Mouse (Mus musculus): Measurements from ENCODE around the gene Ttc7b. TPM values are rescaled to one million over a fixed set of nuclear protein-coding genes. Genes with fewer than 3 reads are reported as not detected.

Gene Ttc7b
- total and polyA plus RNA-seq, 3 experiments: 71.6 to 84.4 (median 82.0) TPM

GRCm38 (mm10) chr12:100283283-100283682 is 237.3 kb downstream of the Ttc7b start:
- no peaks in the 10 kb centered on the region for H3K79me2 ChIP-seq (replicated peaks; ENCODE audit: control insufficient read depth, insufficient read depth, low read length)
- no peak overlapping the region for H3K9ac ChIP-seq (ENCODE audit: low read depth, low read length)
- peaks cover 23% of the 10 kb centered on the region for H3K4me1 ChIP-seq (ENCODE audit: control insufficient read depth, insufficient read depth, low read length)
- intact Hi-C loops (cut with DNase I): no loop called here
- TF ChIP-seq CTCF (IDR thresholded peaks at IDR 0.05): no peak
- no peak for TF ChIP-seq EP300 (IDR thresholded peaks at IDR 0.05; ENCODE audit: insufficient read depth, low read depth, low read length)
- no peak for TF ChIP-seq POLR2A (IDR thresholded peaks at IDR 0.05; ENCODE audit: insufficient read depth, low read depth, low read length)
- DNase-seq: no peak
- WGBS: 63% methylated on average over 1 of the region's 1 CpGs
- no peaks in the 10 kb centered on the region for H3K36me3 ChIP-seq (ENCODE audit: control insufficient read depth, insufficient read depth, low read length)
- H3K27ac ChIP-seq: no peak overlapping the region; the same call in 1 of the 2 replicates
- H3K27me3 ChIP-seq (ENCODE audit: control insufficient read depth, insufficient read depth, low read length): no peaks in the 10 kb centered on the region
- H3K4me3 ChIP-seq: no peak overlapping the region

GRCm38 (mm10) chr12:100282025-100282885 is 238.4 kb downstream of the Ttc7b start:
- H3K36me3 ChIP-seq (ENCODE audit: control insufficient read depth, insufficient read depth, low read length): no peaks in the 10 kb centered on the region
- H3K79me2 ChIP-seq (replicated peaks; ENCODE audit: control insufficient read depth, insufficient read depth, low read length): no peaks in the 10 kb centered on the region
- peak in 1 of 2 experiments; percentile 66 for DNase-seq
- peaks cover 24% of the 10 kb centered on the region for H3K4me1 ChIP-seq (ENCODE audit: control insufficient read depth, insufficient read depth, low read length)
- TF ChIP-seq CTCF (IDR thresholded peaks at IDR 0.05) (peak; percentile 34), EP300 (IDR thresholded peaks at IDR 0.05; ENCODE audit: insufficient read depth, low read depth, low read length) (0 out of 2 replicates have a peak, but pooled peaks have one; percentile 45), POLR2A (IDR thresholded peaks at IDR 0.05; ENCODE audit: insufficient read depth, low read depth, low read length) (no peak)
- H3K27ac ChIP-seq: peak overlapping the region; percentile 65
- H3K4me3 ChIP-seq: no peak overlapping the region
- intact Hi-C loops (cut with DNase I): no loop called here
- WGBS: 58% methylated on average over 8 of the region's 8 CpGs
- H3K27me3 ChIP-seq (ENCODE audit: control insufficient read depth, insufficient read depth, low read length): no peaks in the 10 kb centered on the region
- no peak overlapping the region for H3K9ac ChIP-seq (ENCODE audit: low read depth, low read length)

DNA sequence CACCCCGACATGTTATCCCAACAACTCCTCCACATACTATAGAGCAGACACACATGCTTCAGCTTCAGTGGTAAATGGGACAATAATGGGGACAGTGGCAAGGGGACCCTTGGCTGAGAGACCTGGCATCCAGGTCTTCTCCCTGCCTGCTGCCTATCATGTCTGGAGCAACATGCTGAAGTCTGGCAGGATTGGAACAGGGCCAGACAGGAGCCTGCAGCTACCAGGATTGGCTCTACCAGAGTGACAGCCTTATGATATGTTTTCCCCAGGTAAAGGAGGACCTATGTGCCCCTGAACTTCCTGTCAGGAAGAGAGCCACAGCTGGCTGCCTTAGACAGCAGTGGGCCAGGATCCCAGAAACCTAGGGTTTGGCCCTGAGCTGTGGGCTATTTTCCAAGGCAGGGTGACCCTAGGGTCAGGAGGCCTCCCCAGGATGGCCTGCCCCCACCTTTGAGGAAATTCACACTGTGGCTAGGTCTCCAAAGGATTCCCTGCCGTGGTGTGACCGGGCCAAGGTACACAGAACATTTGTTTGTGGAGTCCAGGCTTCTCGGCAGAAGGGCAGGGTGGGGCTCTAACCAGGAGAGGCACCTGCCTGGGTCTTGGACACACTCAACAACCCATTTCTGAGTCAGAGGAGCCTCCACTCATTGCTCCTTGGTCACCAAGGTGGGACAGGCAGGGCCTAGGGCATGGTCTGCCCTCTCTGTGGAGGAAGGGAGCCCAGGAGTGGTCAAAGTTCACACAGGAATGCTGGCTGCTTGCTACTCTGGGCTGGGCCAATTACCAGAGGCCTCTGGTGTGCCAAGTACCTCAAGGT is 239.4 kb downstream of the Ttc7b start:
- peaks cover 32% of the 10 kb centered on the region for H3K4me1 ChIP-seq (ENCODE audit: control insufficient read depth, insufficient read depth, low read length)
- intact Hi-C loops (cut with DNase I): no loop called here
- TF ChIP-seq EP300 (IDR thresholded peaks at IDR 0.05; ENCODE audit: insufficient read depth, low read depth, low read length): no peak
- TF ChIP-seq POLR2A (IDR thresholded peaks at IDR 0.05; ENCODE audit: insufficient read depth, low read depth, low read length): no peak
- no peak for TF ChIP-seq CTCF (IDR thresholded peaks at IDR 0.05)

GRCm38 (mm10) chr12:100279898-100280297 is 240.7 kb downstream of the Ttc7b start:
- intact Hi-C loops (cut with DNase I): loop anchor here (5.0 kb wide), 1 partner anchor 58 kb away; no protein-coding TSS in a partner anchor
- H3K4me1 ChIP-seq (ENCODE audit: control insufficient read depth, insufficient read depth, low read length): peaks cover 36% of the 10 kb centered on the region

More for the DNA sequence above, 239.4 kb downstream of the Ttc7b start:
- no peak overlapping the region for H3K4me3 ChIP-seq
- no peaks in the 10 kb centered on the region for H3K79me2 ChIP-seq (replicated peaks; ENCODE audit: control insufficient read depth, insufficient read depth, low read length)
- H3K27ac ChIP-seq: peak overlapping the region; percentile 65
- H3K9ac ChIP-seq (ENCODE audit: low read depth, low read length): no peak overlapping the region
- no peaks in the 10 kb centered on the region for H3K27me3 ChIP-seq (ENCODE audit: control insufficient read depth, insufficient read depth, low read length)
- WGBS: 64% methylated on average over 4 of the region's 4 CpGs
- H3K36me3 ChIP-seq (ENCODE audit: control insufficient read depth, insufficient read depth, low read length): no peaks in the 10 kb centered on the region
- peak; percentile 69 for DNase-seq

DNA sequence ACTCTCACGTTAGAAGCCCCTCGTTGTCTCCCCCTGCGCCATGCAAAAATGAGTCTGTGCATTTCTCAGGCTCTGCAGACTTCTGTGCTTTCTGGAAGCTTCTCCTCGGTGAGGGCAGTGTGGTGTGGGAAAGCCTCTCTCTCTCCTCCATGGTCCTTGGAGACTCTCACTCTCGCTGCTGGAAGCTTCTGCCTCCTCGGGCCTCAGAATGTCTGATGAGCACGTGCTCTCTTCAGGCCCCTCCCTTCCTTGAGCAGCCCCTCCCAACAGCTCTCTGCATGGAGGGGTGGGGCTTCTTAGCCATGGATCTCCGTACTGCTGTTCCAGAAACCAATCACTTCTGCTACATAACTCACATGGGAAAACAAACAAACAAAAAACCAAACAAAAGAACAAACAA is 242.3 kb downstream of the Ttc7b start:
- H3K27me3 ChIP-seq (ENCODE audit: control insufficient read depth, insufficient read depth, low read length): no peaks in the 10 kb centered on the region
- DNase-seq: no peak
- 41% methylated on average over 8 of the region's 8 CpGs for WGBS
- no peaks in the 10 kb centered on the region for H3K36me3 ChIP-seq (ENCODE audit: control insufficient read depth, insufficient read depth, low read length)
- no peaks in the 10 kb centered on the region for H3K79me2 ChIP-seq (replicated peaks; ENCODE audit: control insufficient read depth, insufficient read depth, low read length)
- intact Hi-C loops (cut with DNase I): loop anchor here (5.0 kb wide), 1 partner anchor 56 kb away; no protein-coding TSS in a partner anchor
- H3K4me3 ChIP-seq: no peak overlapping the region
- TF ChIP-seq POLR2A (IDR thresholded peaks at IDR 0.05; ENCODE audit: insufficient read depth, low read depth, low read length): no peak
- no peak for TF ChIP-seq CTCF (IDR thresholded peaks at IDR 0.05)
- no peak for TF ChIP-seq EP300 (IDR thresholded peaks at IDR 0.05; ENCODE audit: insufficient read depth, low read depth, low read length)
- H3K4me1 ChIP-seq (ENCODE audit: control insufficient read depth, insufficient read depth, low read length): peaks cover 36% of the 10 kb centered on the region
- no peak overlapping the region; the same call in none of the 2 replicates for H3K27ac ChIP-seq
- no peak overlapping the region for H3K9ac ChIP-seq (ENCODE audit: low read depth, low read length)

More at GRCm38 (mm10) chr12:100279898-100280297, 240.7 kb downstream of the Ttc7b start:
- TF ChIP-seq EP300 (IDR thresholded peaks at IDR 0.05; ENCODE audit: insufficient read depth, low read depth, low read length) (no peak), POLR2A (IDR thresholded peaks at IDR 0.05; ENCODE audit: insufficient read depth, low read depth, low read length) (no peak), CTCF (IDR thresholded peaks at IDR 0.05) (no peak)
- Histone ChIP-seq H3K27me3 (ENCODE audit: control insufficient read depth, insufficient read depth, low read length) (no peaks in the 10 kb centered on the region), H3K9ac (ENCODE audit: low read depth, low read length) (no peak overlapping the region), H3K79me2 (replicated peaks; ENCODE audit: control insufficient read depth, insufficient read depth, low read length) (no peaks in the 10 kb centered on the region), H3K36me3 (ENCODE audit: control insufficient read depth, insufficient read depth, low read length) (no peaks in the 10 kb centered on the region), H3K4me3 (no peak overlapping the region), H3K27ac (no peak overlapping the region)
- no peak for DNase-seq
- 76% methylated on average over 4 of the region's 4 CpGs for WGBS

Measured in heart, adult 2 months (tissue).